Mouse (Mus musculus): ENCODE data around the gene Hk1. TPM values are rescaled to one million over a fixed set of nuclear protein-coding genes. Genes with fewer than 3 reads are reported as not detected.
A peak's percentile ranks its signal among the peaks of the same experiment; 100 is the strongest.

The Hk1 gene
- 100 to 1,000 TPM; 306 to 330 (median 314) TPM for total RNA-seq (2022)

DNA sequence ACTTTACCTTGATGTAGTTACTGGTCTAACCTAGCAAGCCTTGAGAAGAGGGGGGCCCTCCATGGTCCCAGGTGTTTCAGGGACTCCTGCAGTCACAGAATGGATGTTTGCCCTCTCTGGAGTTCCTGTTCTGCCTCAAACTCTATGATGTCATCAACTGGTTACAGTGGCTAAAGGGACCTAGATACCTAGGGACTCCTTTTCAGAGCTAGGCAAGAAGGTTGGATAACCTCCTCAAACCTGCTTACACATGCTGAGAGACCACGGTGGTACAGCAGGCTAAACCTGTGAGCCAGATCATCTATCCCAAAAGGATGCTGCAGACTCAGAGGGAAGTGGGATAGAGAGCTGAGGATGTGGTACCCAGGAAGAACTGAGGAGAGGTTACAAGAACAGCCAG, at the start of gene Hk1:
Gene Hk1 (minus strand): TSS at position 101 of the 400 bp plus-strand sequence.
- no peak for DNase-seq (ENCODE audit: low spot score in 2 of 2)

DNA sequence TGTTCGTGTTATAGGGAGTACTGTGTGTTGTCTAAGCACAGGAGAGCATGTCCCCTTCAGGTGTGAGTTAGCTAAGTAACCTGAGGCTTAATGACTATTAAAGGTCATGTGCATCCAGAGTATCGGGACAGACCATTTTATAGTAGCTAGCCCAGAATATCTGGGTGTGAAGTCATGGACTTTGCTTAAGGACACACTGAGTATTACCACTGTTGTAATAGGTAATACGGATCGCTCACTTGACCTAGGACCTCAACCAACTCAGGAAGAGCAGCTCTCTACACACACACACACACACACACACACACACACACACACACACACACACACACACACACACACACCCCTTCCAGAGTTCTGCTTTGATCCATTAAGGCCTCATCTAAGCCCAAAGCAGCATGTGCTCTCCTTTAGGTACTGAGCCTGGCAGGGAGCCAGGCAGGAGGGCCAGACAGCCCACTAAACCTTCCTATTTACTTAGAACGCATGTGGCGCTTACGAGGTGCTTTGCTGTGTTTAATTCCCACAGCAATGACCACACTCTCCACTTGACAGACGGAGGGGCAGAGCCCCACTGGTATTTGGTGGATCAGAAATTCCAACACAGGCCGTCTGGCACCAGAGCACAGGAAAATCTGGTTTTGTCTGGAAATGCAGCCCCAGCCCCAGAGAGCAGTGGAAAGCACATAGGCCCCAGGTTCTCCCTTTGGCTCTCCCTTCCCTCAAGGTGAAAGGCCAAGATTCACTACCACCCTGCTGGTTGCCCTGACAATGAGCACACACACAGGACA, 45.6 kb upstream of the Hk1 start:
- no peak for DNase-seq (ENCODE audit: low spot score in 2 of 2)

DNA sequence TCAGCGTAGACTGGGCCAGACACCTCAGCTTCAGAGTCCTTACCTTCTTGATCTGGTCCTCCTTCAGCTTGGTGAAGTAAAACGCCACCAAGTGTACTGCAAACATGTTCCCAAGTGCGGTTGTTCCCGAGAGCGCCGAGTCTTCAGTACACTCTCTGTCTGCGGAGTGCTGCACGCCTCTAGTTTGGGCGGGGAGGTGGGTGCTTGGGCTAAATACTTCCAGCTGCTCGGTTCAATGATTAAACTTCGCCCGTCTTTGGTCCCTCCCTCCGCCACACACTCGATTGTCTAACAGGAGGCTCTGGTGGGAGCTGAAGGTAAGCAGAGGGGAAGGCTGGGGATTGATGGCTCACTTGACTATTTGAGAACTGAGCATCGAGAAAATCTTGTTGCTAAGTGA, 42.5 kb upstream of the Hk1 start, which contains the start of gene Hkdc1:
Gene Hkdc1 (minus strand): TSS at position 237 of the 400 bp plus-strand sequence.
- DNase-seq (ENCODE audit: low spot score in 2 of 2): no peak

DNA sequence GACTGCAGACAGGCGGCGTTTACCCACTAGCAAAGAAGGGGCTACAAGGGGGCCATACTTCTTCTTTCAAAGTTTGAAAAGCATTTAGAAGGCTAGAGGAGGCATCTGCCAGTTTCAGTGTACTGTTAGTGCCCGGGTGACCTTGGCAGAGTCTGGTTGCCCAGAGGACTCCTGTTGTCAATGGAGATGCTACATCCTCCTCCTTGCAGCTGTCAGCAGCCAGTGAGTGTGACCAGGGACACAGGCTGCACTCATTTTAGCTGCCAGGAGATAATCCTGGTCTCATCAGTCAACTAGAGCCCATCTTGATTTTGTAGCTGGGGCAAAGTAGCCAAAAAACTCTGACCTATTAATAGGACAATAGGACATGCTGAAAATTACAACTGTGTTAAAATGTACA, 41.4 kb upstream of the Hk1 start:
- no peak for DNase-seq (ENCODE audit: low spot score in 2 of 2)

DNA sequence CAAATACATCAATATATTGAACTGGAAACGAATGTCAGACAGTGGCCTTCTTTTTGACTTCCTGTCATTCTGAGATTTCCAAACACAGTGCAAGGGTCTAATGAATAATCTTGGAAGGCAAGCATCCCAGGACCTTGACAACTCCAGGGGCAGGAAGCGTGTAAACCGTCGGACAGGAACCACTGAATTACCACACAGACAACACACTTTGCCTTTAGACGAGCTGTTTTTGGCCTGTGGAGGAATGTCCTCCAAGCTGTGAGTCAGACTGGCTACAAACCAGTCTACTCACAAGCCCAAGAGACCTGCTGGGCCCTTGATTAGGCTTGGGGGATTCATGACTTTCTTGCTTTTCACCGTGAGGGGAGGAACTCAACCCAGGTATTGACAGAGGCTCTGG, 40.7 kb upstream of the Hk1 start:
- no peak for DNase-seq (ENCODE audit: low spot score in 2 of 2)

DNA sequence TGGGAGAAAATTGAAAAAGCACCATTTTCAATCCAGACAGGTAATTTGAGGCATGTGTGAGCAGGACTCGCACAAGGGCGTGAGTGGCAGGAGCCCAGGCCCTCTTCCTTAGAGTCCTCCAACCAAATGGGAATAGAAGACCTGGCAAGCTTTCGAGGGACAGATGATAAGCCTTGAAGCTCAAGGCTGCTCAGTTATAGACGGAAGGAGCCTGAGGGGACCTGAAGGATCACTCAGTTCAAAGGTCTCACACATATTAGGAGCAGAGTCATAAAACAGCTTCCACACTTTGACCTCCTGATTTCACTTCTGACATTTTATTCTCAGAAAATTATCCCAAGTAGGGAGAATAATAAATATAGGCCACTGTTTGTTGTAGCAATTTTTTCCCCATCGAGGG, 39.7 kb upstream of the Hk1 start:
- no peak for DNase-seq (ENCODE audit: low spot score in 2 of 2)

DNA sequence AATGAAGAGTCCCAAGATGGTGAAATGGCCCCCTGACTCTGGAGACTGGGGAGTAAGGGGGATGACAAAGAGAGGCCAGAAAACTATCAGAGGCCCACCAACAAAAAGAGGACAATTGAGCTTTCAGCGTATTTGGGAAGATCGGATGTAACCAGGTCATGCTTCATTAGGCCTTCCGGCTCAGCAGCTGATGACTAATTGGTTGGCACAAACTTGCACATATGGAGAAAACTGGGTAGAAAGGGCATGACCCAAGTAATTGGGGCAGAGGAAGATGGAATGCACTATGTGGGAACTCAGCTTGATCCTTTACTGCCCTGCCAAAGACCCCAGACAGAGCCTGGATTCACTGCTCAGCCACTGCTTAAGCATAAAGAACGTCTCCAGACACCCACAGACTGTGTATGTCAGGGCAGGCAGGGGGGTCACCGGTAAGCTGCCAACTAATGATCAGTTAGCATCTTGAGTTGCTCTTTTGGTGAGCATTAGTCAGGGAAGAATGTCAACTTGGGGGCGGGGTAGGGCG, 39.2 kb upstream of the Hk1 start:
- no peak for DNase-seq (ENCODE audit: low spot score in 2 of 2)

DNA sequence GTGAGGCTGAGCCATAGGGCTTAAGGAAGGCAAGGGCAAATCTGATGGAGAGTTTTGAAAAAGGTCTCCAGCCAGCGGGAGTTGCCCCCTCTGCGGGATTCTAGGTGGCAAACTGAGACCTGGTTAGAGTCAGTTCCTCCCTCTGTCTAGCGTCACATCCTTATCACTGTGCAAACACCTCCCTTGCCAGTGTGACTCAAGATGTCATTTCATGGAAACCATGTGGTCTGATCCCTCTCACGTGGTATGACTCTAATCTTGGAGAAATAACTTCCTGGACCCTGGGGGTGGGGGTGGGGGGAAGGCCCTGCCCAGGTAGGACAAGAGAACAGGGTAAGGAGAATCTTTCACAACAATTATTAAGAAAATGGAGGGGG, 33.9 kb upstream of the Hk1 start:
- DNase-seq (ENCODE audit: low spot score in 2 of 2): no peak

DNA sequence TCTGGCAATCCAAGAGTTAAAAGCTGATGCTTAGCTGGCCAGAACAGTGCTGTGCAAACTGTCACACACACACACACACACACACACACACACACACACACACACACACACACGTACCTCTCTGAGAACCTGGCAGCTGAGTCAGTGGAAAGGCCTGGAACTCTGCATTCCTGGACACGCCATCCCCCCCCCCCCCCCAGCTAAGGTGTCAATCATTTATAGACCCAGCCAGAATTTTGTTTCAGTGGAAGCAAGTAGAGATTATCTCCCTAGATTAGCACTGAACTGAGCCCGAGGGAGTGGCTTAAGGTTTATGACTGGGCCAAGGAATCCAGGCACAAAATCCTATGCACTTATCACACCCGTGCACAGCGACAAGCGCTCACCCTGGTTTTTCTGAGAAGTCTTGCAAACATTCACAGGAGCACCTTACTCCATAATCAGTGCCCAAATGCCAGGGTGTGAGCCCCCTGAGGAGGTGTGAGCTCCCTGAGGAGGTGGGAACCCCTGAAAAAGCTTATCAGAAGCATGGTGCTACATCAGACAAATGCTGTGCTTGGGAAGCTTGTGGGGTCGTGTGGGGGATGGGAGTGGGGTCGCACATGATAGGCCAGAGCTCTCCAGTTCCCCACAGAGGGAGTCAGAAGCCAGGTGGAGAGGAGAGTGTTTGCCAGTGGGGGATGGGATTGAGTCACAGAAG, 33.3 kb upstream of the Hk1 start:
- DNase-seq (ENCODE audit: low spot score in 2 of 2): no peak

DNA sequence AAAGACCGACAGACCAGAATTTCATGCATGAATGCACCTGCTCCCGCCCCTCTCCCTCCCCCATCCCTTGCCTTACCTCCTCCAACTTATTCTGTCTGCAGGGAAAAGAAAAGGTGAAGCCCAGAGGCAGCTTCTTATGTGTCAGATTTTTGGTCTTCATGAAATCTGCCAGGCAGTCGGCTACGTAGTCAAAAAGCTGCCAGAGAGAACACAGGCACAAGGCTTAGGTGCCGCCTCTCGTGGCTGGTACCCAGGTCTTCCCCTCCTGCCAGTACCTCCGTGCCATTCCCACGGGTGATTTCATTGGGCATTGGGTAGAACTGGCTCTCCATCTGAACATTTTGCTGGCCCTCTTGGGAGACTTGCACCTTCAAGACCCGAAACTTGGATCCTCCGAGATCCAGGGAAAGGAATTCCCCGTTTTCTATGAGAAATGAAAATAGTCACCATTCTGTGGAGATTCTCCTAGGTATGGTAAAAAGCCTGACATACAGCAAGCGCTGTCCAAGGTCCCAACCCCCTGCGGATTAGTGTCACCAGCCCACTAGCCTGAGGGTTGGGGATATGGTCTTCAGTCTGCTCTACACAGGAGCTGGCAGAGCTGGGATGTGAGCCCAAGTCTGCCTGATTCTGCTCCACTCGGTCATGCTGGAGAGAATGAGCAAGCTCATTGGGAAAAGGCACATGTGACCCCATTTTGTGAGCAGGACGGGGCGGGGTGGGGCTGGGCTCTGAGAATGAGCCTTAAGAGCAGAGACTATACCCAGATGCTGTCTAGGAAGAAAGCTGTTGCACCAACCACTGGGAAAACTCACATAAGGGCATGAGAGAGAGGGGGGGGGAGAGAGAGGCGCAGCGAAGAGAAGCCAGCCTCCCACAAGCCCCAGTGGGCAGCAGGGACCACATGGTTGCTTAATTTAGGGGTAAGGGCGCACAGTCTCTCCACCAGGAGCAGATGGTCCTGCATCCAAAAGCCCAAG, 32.0 kb upstream of the Hk1 start:
- no peak for DNase-seq (ENCODE audit: low spot score in 2 of 2)

DNA sequence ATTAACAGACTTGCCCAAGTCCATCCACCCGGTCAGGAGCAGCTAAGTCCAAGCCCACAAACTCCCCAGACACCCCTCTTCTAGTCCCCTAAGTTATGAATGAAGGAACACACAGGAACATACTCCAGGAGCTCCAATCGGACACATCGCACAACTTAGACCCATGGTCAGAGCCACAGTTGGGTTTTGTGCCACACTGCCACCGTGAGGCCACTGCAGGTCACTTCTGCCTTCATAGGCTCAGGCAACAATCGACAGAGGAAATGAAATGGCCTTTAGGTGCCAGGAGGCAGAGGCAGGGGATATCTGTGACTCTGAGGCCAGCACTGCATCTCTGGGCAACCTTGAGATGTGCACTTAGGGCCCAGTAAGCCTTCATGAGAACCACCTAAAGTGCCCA, 31.2 kb upstream of the Hk1 start:
- DNase-seq (ENCODE audit: low spot score in 2 of 2): peak; percentile 43 to 60

DNA sequence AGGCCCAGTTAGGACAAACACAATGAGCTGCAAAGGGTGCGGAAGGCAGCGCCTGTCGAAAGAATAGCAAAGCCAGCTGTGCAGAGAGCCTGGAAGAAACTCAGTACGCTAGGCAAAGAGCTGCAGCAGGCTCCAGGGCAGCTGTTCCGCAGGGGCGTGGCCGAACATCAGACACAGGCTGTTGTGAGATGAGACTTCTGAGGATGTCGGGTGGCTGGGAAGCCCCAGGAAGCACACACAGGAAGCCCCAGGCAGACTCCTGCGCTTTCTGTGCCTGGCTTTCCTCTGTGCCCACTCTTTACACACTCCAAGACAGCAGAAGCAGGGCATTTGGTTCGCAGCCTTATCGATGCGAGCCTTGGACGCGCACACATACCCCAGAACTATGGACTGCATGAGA, 25.2 kb upstream of the Hk1 start:
- no peak for DNase-seq (ENCODE audit: low spot score in 2 of 2)

DNA sequence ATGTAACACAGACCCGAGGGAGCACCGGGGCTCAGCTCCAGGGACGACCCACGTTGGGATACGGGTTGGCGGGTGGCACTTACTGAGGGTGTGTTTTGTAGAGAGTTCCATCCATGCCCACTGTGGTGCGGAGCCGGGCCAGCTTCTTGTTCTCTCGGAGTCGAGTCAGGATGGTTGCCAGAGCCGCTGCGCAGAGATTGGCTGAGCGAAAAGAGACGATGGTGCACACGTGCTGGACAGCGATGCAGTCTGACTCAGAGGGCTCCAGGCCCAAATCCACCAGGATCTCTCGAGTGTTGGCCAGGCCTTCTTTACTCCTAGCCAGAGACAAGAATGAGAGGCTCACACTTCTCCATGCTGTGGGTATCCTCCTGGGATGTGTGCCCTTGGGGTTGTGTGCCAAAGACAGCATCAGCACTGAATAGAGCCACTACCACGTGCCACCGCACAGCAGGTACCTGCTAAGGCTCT, 22.0 kb upstream of the Hk1 start:
- DNase-seq (ENCODE audit: low spot score in 2 of 2): peak in 1 of 2 experiments; percentile 50

DNA sequence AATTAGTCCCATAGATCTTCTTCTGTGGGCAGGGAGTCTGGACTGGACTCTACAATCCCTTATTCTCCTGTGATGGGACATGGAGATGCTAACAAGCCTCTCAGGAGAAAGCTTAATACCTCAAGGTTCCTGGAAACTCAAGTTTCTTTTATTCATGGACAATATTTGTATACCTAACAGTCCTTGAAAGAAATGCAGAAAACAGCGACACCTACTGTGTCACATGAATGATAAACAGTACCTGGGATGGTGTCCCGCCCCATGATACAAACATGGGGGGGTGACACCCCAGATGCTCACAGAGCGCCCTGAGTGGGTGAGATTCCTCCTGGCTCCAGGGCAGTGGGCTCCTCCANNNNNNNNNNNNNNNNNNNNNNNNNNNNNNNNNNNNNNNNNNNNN, 3.3 kb upstream of the Hk1 start:
- no peak for DNase-seq (ENCODE audit: low spot score in 2 of 2)

DNA sequence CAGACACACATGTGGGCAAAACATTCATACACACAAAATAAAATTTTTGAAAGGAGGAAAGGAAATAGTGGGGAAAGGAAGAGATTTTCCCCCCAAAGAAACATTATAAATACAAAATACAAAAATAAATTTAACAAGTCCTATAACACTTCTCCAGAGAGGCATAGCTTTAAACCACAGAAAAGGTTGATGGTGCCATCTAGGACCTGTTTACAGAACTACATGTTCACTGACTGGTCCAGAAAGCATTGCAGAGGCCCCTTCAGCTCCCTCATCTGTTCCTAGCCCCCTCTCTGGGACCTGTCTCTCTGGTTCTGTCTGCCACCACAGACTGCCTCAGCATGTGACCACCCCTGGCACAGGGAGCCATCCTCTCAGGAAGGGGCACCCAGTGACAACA, 1.2 kb upstream of the Hk1 start:
- DNase-seq (ENCODE audit: low spot score in 2 of 2): no peak

DNA sequence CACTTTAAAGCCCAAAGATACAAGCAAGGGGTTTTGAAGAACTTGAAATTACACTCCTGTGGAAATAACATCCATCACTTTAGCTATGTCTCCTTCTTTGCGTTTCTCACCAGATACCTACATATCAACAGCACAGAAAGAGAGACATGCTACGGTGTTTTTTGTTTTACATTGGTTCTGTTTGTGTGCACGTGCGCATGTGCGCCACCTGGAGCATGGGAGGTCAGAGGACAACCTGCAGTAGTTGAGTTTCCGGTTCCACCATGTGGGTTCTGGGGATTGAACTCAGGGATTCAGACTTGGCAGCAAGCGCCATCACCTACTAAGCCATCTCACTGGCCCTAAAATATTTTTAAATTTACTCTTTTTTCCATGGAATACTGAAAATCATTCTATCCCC, 20.9 kb downstream of the Hk1 start:
- no peak for DNase-seq (ENCODE audit: low spot score in 2 of 2)

DNA sequence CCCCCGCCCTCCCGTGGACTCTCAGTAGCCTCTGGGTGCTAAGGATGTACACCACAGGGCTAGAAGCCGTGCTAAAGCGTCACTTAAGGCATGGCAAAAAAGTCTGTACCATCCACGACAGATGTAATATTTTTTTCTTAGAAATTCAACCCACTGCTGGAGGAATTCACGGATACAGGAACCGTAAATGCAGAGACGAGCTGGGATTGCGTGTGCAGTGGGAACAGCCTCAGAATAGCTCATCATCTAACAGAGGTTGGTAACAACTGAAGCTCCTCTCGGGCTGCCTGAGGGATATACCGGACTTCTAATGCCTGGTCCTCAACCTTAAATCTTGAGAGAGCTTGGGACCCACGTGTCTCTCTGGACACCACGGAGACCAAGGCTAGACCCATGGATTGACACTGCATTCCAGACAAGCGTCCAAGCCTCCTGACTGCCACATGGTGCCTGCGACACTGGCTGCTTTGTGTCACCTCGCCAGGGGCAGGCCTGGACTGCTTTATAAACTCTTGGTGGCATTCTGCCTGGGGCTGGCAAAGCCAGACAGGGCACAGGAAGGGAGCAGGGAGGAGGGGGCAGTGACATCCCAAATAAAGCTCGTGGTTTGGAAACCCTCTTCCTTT, 23.5 kb downstream of the Hk1 start:
- DNase-seq (ENCODE audit: low spot score in 2 of 2): peak; percentile 51 to 60

DNA sequence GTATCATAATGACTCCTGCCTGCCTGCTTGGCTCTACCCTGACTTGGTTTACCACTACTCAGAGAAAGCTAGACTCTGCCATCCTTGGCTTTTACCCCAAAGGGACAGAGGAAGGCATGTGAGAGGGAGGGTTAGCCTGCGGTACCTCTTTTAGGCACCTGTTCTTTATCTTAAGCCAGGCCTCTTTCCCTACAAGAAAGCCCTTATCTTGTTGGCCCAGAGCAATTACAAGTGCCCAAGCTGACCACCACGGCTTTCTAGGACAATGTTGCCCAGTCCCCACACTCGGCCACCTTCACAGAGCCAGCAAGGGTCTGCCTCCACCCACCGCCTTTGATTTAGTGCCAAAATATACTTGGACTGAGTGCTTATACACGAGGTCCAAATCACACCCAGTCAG, 34.6 kb downstream of the Hk1 start:
- no peak for DNase-seq (ENCODE audit: low spot score in 2 of 2)

DNA sequence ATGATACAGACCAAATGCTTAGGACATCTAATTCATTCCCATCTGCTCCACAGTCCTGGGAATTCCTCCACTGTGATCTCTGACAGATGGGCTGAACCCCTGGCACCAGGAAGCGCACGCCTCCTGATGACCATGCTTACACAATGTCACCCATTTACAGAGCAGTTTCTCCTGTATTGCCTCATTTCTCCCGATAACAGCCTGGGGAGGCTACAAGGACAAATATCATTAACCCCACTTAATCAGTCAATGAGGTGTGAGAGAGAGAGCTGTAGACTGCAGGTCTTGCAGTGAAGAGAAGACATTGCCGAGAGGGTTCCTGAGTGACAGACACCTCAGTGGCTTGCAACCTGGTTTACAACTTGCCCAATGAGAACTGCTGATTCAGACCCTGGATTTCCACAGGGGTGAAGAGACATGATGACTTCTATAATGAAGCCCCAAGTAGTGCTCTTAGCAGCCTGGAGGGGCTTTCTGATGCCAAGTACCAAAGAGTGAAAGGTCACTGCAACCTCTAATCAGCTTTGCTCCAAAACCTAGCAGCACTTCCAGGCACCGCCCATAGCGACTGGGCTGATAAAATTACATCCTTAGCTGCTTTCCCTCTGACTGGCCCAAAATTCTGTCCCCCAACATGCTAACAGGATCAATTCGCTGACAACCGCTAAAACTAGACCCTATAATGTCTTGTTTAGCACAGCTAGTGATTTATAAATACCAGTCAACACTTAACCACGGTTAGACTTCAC, 35.5 kb downstream of the Hk1 start:
- DNase-seq (ENCODE audit: low spot score in 2 of 2): no peak

DNA sequence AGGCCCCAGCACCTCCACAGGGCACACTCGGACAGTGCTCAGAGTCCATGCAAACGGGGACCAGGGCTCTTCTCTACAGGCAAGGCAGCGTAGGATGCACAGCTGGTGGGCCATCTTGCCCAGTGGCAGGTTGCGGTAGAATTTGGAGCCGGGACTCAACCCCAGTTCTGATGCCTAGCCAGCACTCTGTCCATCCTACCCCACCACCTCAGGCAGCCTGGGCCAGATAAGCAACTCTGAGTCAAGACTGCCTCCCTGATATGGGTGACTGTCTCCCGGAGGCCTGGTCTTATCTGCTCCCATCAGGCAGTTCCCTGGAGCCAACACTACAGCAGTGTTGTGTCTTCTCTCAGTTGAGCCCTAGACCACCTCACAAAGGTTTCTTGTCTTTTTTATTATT, 37.2 kb downstream of the Hk1 start:
- DNase-seq (ENCODE audit: low spot score in 2 of 2): no peak
